Mouse (Mus musculus) adrenal gland, postnatal 10 days (tissue): ENCODE measurements around the gene Hus1. TPM values are rescaled to one million over a fixed set of nuclear protein-coding genes. Genes with fewer than 3 reads are reported as not detected.

Experiments used
- DNase-seq: peaks from one replicate; pipeline ENCODE4 v3.0.0; 2021; ENCODE audit warnings: mixed read lengths
- total RNA-seq, 2 experiments: library from RNA; stranded (reverse); gene quantifications; 2 replicates each; pipeline ENCODE4 v1.2.3; 2021

Gene Hus1
- total RNA-seq, 2 experiments from 2014 or later, result 8.7 to 11.0 TPM

DNA sequence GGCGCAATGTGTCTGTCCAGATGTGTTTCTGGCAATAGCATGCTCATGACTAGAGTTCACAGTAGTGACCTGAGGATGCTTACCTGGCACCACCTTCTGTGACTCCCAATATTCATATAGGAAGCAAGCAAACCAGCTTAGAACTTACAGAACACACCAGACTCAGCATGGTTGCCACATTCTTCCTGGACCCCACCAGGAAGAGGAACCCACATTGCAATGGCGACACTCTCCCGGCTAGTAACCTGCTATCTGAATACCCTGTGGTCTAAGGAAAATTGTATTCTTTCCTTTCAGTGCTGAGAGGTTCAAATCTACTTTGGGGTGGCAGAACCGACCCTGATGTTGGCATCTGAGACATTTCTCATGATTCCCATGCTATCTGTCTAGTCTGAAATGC is 32.8 kb downstream of the Hus1 start:
- no peak for DNase-seq

DNA sequence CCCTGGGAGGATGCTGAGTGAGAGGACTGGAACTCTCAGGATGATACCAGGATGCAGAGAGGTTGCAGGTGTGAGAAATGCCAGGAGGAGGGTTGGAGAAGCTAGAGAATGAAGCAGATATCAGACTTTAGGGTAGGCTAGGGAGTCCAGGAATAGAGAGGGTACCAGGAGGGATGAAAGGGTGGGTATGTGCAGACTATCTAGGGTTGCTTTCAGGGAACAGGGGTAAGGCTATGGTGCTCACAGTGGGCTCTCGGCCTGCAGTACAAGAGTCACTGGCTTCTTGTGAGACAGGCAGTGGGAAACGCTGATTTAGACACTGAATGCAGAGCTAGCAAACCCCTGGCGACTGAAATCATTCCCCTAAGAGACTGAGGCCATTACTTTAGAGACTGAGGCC is 37.8 kb downstream of the Hus1 start, which contains the start of gene Pkd1l1:
Gene Pkd1l1 (minus strand): TSS at position 101 of the 400 bp plus-strand sequence.
- DNase-seq, result no peak

DNA sequence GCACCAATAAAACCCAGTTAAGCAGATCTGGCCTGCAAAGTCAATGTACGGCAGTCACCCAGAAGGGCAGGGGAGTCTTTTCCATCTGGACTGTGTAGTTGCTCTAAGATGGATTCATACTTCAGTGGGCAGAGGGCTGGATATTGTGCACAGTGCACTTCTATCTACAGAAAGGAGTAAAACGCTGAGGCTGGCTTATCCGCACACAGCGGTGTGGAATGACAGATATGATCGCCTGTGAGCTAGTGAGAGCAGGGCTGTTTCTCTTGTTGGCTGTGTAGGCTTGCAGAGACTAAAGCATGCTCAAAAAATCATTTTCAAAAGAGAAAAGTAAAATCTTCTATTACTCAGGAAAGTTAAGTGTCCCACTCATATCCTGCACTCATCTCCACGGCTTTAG is 38.9 kb downstream of the Hus1 start:
- no peak for DNase-seq

DNA sequence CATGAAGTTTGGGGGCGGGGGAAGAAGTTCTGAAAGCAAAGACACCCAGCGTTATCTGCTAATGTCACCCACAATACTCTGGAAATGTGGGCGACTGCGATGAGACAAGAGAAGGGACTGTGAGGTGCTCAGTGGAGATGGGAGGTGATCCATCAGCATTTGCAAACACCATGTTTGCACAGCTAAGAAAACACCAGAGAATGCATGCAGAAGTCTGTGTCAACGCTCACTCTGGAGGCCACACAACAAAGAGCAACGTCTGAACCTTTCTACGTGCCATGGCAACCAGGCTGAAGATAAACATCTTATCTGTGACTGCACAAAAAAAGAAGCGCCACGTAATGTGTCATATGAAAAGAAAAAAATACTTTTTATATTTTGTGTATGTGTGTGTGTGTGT is 40.5 kb downstream of the Hus1 start:
- DNase-seq, result no peak

DNA sequence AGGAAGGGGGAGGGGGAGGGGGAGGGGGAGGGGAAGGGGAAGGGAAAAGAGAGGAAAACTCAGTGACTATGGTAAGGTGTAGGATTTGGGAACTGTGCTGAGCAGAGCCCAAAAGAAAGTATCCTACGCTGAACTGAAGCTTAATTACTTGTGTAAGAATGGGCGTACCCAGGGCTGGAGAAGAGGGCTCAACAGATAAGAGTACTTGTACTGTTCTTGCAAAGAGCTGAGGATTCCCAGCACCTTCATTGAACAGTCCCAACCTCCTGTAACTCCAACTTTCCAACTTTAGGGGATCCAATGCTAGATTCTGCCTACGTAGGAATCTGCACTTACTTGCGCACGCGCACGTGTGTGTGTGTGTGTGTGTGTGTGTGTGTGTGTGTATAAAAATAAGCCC is 42.9 kb downstream of the Hus1 start:
- DNase-seq, result no peak

DNA sequence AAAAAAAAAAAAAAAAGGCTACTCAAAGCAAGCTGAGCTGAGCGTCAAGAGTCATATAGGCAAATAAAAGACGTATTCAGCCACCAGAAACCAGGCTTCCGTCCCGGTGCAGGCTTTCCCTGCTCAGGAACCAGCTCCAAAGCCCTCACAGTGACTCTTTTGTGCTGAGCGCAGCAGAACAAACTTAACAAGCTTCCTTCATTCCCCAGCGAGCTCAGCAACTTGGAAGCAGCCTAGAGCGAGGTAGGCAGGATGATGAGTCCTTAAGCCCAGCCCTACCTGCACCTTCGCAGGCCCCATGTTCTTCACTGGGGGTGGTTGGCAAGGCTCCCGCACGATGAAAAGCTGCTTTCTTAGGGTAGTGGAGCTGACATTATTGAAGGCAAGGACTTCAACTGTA is 52.4 kb downstream of the Hus1 start:
- DNase-seq, result no peak

DNA sequence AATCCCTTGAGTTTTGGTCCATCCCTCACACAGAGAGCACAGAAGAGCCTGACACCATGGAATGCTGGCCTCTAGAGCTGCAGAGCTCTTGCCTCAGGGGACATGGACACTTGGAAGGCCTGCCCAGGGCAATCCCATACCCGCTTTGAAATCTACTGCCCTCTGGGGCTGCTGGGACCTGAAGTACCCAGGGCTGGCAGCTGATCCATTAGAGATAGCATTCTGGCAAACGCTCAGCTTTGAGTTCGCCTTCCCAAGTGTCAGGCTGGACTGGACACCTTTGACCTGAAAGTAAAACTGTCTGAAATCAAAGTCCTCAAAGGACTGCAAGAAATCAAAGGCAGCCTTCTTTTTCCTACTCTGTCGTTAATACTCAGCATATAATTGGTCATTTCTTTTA is 52.9 kb downstream of the Hus1 start:
- peak; percentile 32 for DNase-seq

DNA sequence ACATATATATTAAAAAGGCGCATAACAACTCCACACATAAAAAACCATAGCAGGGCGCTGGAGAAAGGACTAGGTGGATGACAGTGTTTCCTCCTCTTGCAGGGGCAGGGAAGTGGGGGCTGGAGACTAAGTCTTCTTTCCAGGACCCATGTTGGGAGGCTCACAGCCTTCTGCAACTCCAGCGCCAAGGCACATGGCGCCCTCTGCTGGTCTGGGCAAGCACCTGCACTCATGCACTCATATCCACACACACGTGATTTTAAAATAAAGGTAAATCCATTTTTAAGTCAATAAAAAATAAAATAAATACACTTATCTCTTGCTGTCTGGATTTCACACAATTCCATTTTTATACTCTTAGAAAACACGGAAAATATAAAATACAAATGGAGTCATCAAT is 54.0 kb downstream of the Hus1 start:
- DNase-seq, result peak; percentile 11

DNA sequence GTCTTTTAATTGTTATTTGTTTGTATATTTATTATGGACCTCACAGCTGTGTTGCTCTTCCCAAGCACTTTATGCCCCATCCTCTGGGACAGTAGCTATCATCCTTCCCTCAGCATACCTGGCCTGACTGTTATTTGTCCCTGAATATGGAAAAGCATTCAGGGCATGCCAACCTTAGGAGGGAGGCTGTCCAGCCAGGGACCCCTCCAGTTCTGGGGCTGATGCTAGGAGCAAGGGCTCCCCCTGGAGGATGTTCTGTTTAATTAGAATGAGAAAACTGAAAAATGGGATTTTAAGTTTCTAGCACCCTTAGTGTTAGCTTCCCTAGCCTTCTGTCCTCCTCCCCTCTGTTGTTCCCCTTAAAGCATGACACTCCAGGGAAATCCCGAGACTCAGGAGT is 55.3 kb downstream of the Hus1 start:
- DNase-seq, result peak; percentile 39

DNA sequence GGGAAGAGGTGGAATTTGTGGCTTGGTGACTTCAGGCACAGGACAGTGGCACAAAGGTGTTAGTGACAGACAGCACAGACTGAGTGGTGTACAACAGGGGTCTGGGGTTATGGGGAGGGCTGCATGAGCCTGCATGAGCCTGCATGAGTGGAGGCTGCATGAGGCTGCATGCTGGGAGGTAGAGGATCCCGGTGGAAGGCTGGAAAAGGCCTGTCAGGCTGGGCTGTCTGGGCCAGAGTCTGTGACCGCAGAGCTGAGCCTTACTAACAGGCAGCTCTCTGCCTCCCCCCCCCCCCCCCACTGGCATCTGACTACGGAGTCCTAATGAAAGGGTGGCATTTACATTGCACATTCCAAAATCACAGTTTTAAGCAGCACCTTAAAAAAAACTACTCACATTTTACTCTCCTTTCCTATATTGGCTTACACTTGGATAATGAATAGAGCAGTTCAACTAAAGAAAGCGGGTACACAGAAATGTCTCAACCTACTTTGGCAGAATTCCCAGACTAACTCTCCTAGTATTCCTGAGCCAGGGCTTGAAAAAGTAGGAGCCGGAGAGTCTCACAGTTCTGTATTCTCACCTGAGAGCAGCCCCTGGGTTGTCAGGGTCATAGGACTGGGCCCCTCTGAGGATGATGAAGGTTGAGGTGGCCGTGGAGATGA is 61.1 kb downstream of the Hus1 start:
- no peak for DNase-seq

DNA sequence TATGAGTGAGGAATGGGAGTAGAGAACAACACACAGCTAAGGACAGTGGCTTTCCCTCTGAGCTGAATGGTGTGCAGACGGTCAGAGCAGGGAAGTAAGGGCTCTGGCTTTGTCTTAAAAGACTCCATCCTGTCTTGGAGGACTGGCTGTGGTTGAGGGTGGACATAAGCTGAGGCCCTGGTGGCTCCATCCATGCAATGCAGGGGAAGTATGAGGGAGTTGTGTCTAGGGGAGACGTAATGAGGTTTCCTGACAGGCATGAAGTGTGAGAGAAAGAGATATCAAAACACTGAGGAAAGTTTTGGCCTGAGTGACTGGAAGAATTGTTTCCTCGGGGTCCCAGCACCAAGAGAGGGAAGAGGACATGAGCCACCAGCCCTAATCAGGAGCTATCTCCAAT is 62.1 kb downstream of the Hus1 start:
- no peak for DNase-seq

DNA sequence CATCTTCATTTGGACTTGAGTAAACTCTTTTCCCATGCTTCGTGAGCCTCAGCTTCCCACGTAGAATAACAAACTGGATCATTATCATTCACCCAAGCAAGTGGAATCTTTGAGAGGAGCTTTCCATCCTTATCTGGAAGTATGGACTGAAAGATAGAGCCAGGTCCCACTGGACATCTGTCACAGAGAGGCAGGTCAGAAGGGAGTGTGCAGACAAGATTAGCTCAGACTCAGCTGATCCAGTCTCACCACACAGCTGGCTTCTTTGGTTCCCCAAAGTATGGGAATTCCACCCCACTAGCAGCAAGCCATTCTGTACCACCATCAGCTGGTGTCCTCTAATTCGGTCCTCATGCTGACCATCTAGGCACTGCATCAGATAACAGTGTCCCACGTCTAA is 66.9 kb downstream of the Hus1 start:
- no peak for DNase-seq

Other genes starting within 250 kb of the Hus1 start
- gene Pkd1l1, start 37.9 kb downstream of the Hus1 start, total RNA-seq, result under 1 TPM; 0.09 to 0.15 TPM
- under 1 TPM; 0.27 TPM for gene Gm11992, start 37.4 kb upstream of the Hus1 start, total RNA-seq
- gene Sun3, start 37.8 kb upstream of the Hus1 start, total RNA-seq, result not detected
- gene Upp1, start 106.9 kb upstream of the Hus1 start, total RNA-seq, result 1 to 10 TPM; 4.5 to 4.9 TPM
- under 1 TPM; 0.12 to 0.30 TPM for gene Abca13, start 180.8 kb upstream of the Hus1 start, total RNA-seq